Mouse (Mus musculus): Measurements from ENCODE around the gene Zpbp2. TPM values are rescaled to one million over a fixed set of nuclear protein-coding genes. Genes with fewer than 3 reads are reported as not detected.

Zpbp2 gene
- total RNA-seq, 2 experiments from 2014 or later, result not detected

- DNase-seq, result no peak
- intact Hi-C loops (cut with DNase I), result no loop called here
Observed at GRCm38 (mm10) chr11:98553966-98554365, 3.1 kb downstream of the Zpbp2 start.

- DNase-seq, result no peak
- intact Hi-C loops (cut with DNase I), result loop anchor here (1.0 kb wide), 1 partner anchor 42 kb away; no protein-coding TSS in a partner anchor
Observed at GRCm38 (mm10) chr11:98555124-98555700, 4.3 kb downstream of the Zpbp2 start.

- DNase-seq, result no peak
- intact Hi-C loops (cut with DNase I), result no loop called here
Observed at GRCm38 (mm10) chr11:98560942-98561341, 10.0 kb downstream of the Zpbp2 start.

- intact Hi-C loops (cut with DNase I), result no loop called here
- DNase-seq, result no peak
Observed at GRCm38 (mm10) chr11:98563025-98563424, 12.1 kb downstream of the Zpbp2 start.

- no peak for DNase-seq
- intact Hi-C loops (cut with DNase I), result no loop called here
Observed at GRCm38 (mm10) chr11:98563921-98564414, 13.1 kb downstream of the Zpbp2 start.

- no peak for DNase-seq
- intact Hi-C loops (cut with DNase I), result no loop called here
Observed at GRCm38 (mm10) chr11:98568326-98568725, 17.4 kb downstream of the Zpbp2 start.

GRCm38 (mm10) chr11:98569461-98569860 lies 18.6 kb downstream of the Zpbp2 start:
- intact Hi-C loops (cut with DNase I), result no loop called here
- no peak for DNase-seq

- DNase-seq, result no peak
- intact Hi-C loops (cut with DNase I), result no loop called here
Observed at GRCm38 (mm10) chr11:98577776-98578175, 26.9 kb downstream of the Zpbp2 start.

- intact Hi-C loops (cut with DNase I), result no loop called here
- no peak for DNase-seq
Observed at GRCm38 (mm10) chr11:98580301-98581121, 29.6 kb downstream of the Zpbp2 start.

- intact Hi-C loops (cut with DNase I), result no loop called here
- DNase-seq, result no peak
Observed at GRCm38 (mm10) chr11:98581286-98582029, 30.6 kb downstream of the Zpbp2 start.

- DNase-seq, result no peak
- intact Hi-C loops (cut with DNase I), result no loop called here
Observed at GRCm38 (mm10) chr11:98582030-98582388, 31.1 kb downstream of the Zpbp2 start.

GRCm38 (mm10) chr11:98582551-98583264 lies 31.8 kb downstream of the Zpbp2 start:
- DNase-seq, result no peak
- intact Hi-C loops (cut with DNase I), result no loop called here

- DNase-seq, result no peak
- intact Hi-C loops (cut with DNase I), result no loop called here
Observed at GRCm38 (mm10) chr11:98583265-98583552, 32.3 kb downstream of the Zpbp2 start.

- intact Hi-C loops (cut with DNase I), result no loop called here
- no peak for DNase-seq
Observed at GRCm38 (mm10) chr11:98583571-98583970, 32.7 kb downstream of the Zpbp2 start.

- intact Hi-C loops (cut with DNase I), result no loop called here
- DNase-seq, result no peak
Observed at GRCm38 (mm10) chr11:98584146-98584545, 33.2 kb downstream of the Zpbp2 start.

- intact Hi-C loops (cut with DNase I), result loop anchor here (5.0 kb wide), 1 partner anchor 127 kb away; no protein-coding TSS in a partner anchor
- DNase-seq, result no peak
Observed at GRCm38 (mm10) chr11:98584629-98585177, 33.8 kb downstream of the Zpbp2 start.

- DNase-seq, result peak; percentile 35 to 45
- intact Hi-C loops (cut with DNase I), result loop anchor here (2.0 to 5.0 kb wide), 2 partner anchors 35 to 129 kb away; partner anchors contain the start of gene Zpbp2
Observed at GRCm38 (mm10) chr11:98586087-98586891, 35.4 kb downstream of the Zpbp2 start.

GRCm38 (mm10) chr11:98586892-98587563 lies 36.1 kb downstream of the Zpbp2 start, which contains the start of gene Ormdl3:
TSS of gene Ormdl3 (minus strand) at chr11:98587368.
- intact Hi-C loops (cut with DNase I), result loop anchor here (2.0 to 5.0 kb wide), 2 partner anchors 36 to 130 kb away; partner anchors contain the start of gene Zpbp2
- DNase-seq, result peak; percentile 97

Measured in heart, postnatal 36 days (tissue).